Mouse (Mus musculus) gastrocnemius, postnatal 4 days (tissue): ENCODE data around the gene Rnd1. TPM values are rescaled to one million over a fixed set of nuclear protein-coding genes. Genes with fewer than 3 reads are reported as not detected.

Experiments
- DNase-seq, 2 experiments: peaks; one replicate each; pipeline ENCODE4 v3.0.0; 2021 to 2022; ENCODE audit warnings: low spot score in 2 of 2, mixed read lengths in 2 of 2
- total RNA-seq, 2 experiments: library from RNA; stranded (reverse); gene quantifications; 2 replicates each; pipeline ENCODE4 v1.2.3; 2021

Rnd1 gene
- total RNA-seq, 2 experiments from 2014 or later = 0.75 to 1.2 TPM

- DNase-seq = no peak
Observed at GRCm38 (mm10) chr15:98616362-98617175, 60.7 kb downstream of the Rnd1 start.

GRCm38 (mm10) chr15:98615751-98616150 is 61.5 kb downstream of the Rnd1 start:
- no peak for DNase-seq

DNA sequence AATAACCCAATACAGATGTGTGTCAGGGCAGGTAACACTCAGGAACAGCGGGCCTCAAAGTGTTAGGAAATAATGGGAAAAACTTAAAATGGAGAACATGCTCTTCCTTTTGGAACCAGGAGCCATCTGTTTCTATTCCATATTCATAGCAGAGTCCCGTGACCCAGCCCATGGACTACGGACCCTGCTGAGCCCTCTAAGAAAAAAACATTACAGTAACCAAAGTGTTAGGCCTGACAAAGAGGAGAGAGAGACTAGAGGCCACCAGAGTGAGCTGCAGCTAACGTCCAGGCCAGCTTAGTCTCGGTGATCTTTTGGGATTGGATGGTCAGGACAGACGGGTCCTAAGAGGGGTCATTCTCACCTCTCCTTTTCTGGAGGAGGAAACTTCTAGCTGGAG is 62.3 kb downstream of the Rnd1 start:
- no peak for DNase-seq

DNA sequence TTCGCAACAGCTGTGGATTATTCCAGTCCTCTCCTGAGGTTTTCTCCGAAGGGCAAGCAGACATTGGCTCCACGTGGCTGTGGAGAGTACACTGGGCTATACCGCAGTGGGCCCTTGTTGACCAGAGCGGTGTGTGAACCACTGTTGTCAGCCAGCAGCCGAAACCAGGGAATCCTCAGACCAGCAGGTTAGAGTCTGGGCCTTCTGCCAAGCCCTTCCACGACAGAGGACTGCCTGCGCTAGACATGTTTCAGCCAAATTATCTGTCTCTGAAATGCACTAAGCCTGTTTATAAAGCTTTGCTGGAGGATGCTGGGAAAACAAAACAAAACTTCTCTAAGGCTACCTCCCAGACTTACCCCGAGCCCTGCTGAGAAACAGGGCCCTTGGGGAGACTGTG is 62.7 kb downstream of the Rnd1 start:
- DNase-seq = no peak

Other genes starting within 250 kb of the Rnd1 start
- not detected for gene Olfr282, start 246.2 kb downstream of the Rnd1 start, total RNA-seq
- not detected for gene Olfr281, start 224.9 kb downstream of the Rnd1 start, total RNA-seq
- not detected for gene OR5BS1P, start 207.6 kb downstream of the Rnd1 start, total RNA-seq
- not detected for gene Lalba, start 194.7 kb downstream of the Rnd1 start, total RNA-seq
- gene Olfr279, start 185.1 kb downstream of the Rnd1 start, total RNA-seq = not detected
- 10 to 100 TPM; 75.4 to 83.9 TPM for gene Kansl2, start 143.2 kb downstream of the Rnd1 start, total RNA-seq
- gene Ccnt1, start 106.5 kb downstream of the Rnd1 start, total RNA-seq = 10 to 100 TPM; 31.3 to 35.4 TPM
- under 1 TPM in 1 of 2 experiments, not detected in 1; 0.54 TPM for gene 4930415O20Rik, start 106.5 kb downstream of the Rnd1 start, total RNA-seq
- 10 to 100 TPM; 56.6 to 60.6 TPM for gene Adcy6, start 67.4 kb downstream of the Rnd1 start, total RNA-seq
- gene Cacnb3, start 46.6 kb downstream of the Rnd1 start, total RNA-seq = 10 to 100 TPM; 22.1 to 22.5 TPM
- gene Ddx23, start 14.6 kb downstream of the Rnd1 start, total RNA-seq = 10 to 100 TPM; 62.5 to 67.3 TPM
- gene Ccdc65, start 30.7 kb upstream of the Rnd1 start, total RNA-seq = not detected
- 10 to 100 TPM; 16.6 to 17.2 TPM for gene Fkbp11, start 50.7 kb upstream of the Rnd1 start, total RNA-seq
- 10 to 100 TPM; 30.8 to 31.7 TPM for gene Arf3, start 85.8 kb upstream of the Rnd1 start, total RNA-seq
- gene Wnt10b, start 100.7 kb upstream of the Rnd1 start, total RNA-seq = 1 to 10 TPM; 2.7 TPM
- gene Wnt1, start 112.4 kb upstream of the Rnd1 start, total RNA-seq = under 1 TPM; 0.15 to 0.21 TPM
- 1 to 10 TPM; 1.8 TPM for gene Ddn, start 132.0 kb upstream of the Rnd1 start, total RNA-seq
- 10 to 100 TPM; 42.8 to 42.9 TPM for gene Prkag1, start 154.1 kb upstream of the Rnd1 start, total RNA-seq
- gene Kmt2d, start 193.7 kb upstream of the Rnd1 start, total RNA-seq = 10 to 100 TPM; 63.9 to 68.6 TPM
- gene Rhebl1, start 217.1 kb upstream of the Rnd1 start, total RNA-seq = 1 to 10 TPM; 2.4 to 3.6 TPM
- 1 to 10 TPM; 5.0 to 7.8 TPM for gene Dhh, start 221.1 kb upstream of the Rnd1 start, total RNA-seq
- gene Lmbr1l, start 240.8 kb upstream of the Rnd1 start, total RNA-seq = 10 to 100 TPM; 16.9 to 19.8 TPM